Mouse (Mus musculus) lung, embryonic 14.5 days (tissue): ENCODE results near the gene Por. TPM values are rescaled to one million over a fixed set of nuclear protein-coding genes. Genes with fewer than 3 reads are reported as not detected.

ENCODE experiments used
- ATAC-seq: fragments of 200-750 bp; cut with Nextera tagmentation; 2 replicates; pipeline ENCODE4 v1.8.0; 2017; ENCODE audit warnings: mild to moderate bottlenecking, moderate TSS enrichment, moderate library complexity; ENCODE audit not compliant: insufficient read depth
- DNase-seq: peaks from one replicate; pipeline ENCODE4 v3.0.0-alpha.2; 2015
- H3K27ac ChIP-seq: fragments of 300-500 bp; sonication (generic); 2 replicates; pipeline ENCODE4 v1.5.1; 2014; ENCODE audit warnings: low read depth, mild to moderate bottlenecking, moderate library complexity
- H3K27me3 ChIP-seq: fragments of 300-500 bp; sonication (generic); 2 replicates; pipeline ENCODE4 v1.6.1; 2014; ENCODE audit warnings: low read length, control low read depth; ENCODE audit not compliant: insufficient read depth
- H3K36me3 ChIP-seq: fragments of 300-500 bp; sonication (generic); 2 replicates; pipeline ENCODE4 v1.6.1; 2014; ENCODE audit warnings: control low read depth; ENCODE audit not compliant: insufficient read depth
- H3K4me1 ChIP-seq: fragments of 300-500 bp; sonication (generic); 2 replicates; pipeline ENCODE4 v1.6.1; 2014; ENCODE audit warnings: antibody characterized with exemption, control low read depth; ENCODE audit not compliant: insufficient read depth
- H3K4me2 ChIP-seq: fragments of 300-500 bp; sonication (generic); 2 replicates; pipeline ENCODE4 v1.6.1; 2014; ENCODE audit warnings: mild to moderate bottlenecking
- H3K4me3 ChIP-seq: fragments of 300-500 bp; sonication (generic); 2 replicates; pipeline ENCODE4 v1.5.1; 2014; ENCODE audit warnings: low read depth, low read length
- H3K9ac ChIP-seq: fragments of 300-500 bp; sonication (generic); 2 replicates; pipeline ENCODE4 v1.6.1; 2014
- H3K9me3 ChIP-seq: fragments of 300-500 bp; sonication (generic); 2 replicates; pipeline ENCODE4 v1.6.1; 2016; ENCODE audit warnings: low read depth, low read length, control low read depth
- CTCF ChIP-seq: IDR thresholded peaks from 2 replicates; pipeline ENCODE4 v1.5.1; 2016; ENCODE audit warnings: antibody characterized with exemption, low read depth
- WGBS: fragments of 180-500 bp; shearing (Covaris S2); extraction: QIAGEN DNeasy Blood & Tissue Kit; methylation state at CpG from one replicate; pipeline ENCODE4 v1.1.7; 2014; 5-methylcytosine and 5-hydroxymethylcytosine counted together
- polyA plus RNA-seq: library from polyadenylated mRNA; unstranded; fragments of >200 nt; fragmentation: Nextera tagmentation; extraction: Ambion mirVana; gene quantifications from 2 replicates; pipeline ENCODE4 v1.2.1, GENCODE M21; 2014

Gene Por
- polyA plus RNA-seq, 1 experiment from 2014 or later: 52.7 TPM

GRCm38 (mm10) chr5:135656046-135656445, 13.8 kb upstream of the Por start:
- DNase-seq: no peak
- Histone ChIP-seq H3K9ac (no peak overlapping the region), H3K4me3 (no peak overlapping the region), H3K4me2 (no peak overlapping the region), H3K36me3 (no peaks in the 10 kb centered on the region), H3K4me1 (no peaks in the 10 kb centered on the region), H3K9me3 (no peaks in the 10 kb centered on the region), H3K27me3 (no peaks in the 10 kb centered on the region), H3K27ac (no peak overlapping the region)
- 56% methylated on average over 5 of the region's 5 CpGs for WGBS
- no peak for TF ChIP-seq CTCF
- ATAC-seq: no peak

- no peak for TF ChIP-seq CTCF
- H3K27ac ChIP-seq: no peak overlapping the region
- H3K9me3 ChIP-seq: no peaks in the 10 kb centered on the region
- no peaks in the 10 kb centered on the region for H3K27me3 ChIP-seq
- no peak overlapping the region for H3K4me2 ChIP-seq
- no peak for DNase-seq
- no peaks in the 10 kb centered on the region for H3K4me1 ChIP-seq
- no peak for ATAC-seq
- WGBS: 89% methylated on average over 5 of the region's 5 CpGs
- H3K4me3 ChIP-seq: no peak overlapping the region
- H3K36me3 ChIP-seq: no peaks in the 10 kb centered on the region
- H3K9ac ChIP-seq: no peak overlapping the region
Observed at GRCm38 (mm10) chr5:135657128-135657527, 12.7 kb upstream of the Por start.

GRCm38 (mm10) chr5:135657703-135658373, 12.0 kb upstream of the Por start:
- H3K9me3 ChIP-seq: no peaks in the 10 kb centered on the region
- no peak for ATAC-seq
- H3K4me2 ChIP-seq: no peak overlapping the region

GRCm38 (mm10) chr5:135659956-135660355, 9.9 kb upstream of the Por start:
- Histone ChIP-seq H3K4me3 (no peak overlapping the region), H3K27me3 (no peaks in the 10 kb centered on the region), H3K9ac (no peak overlapping the region), H3K4me2 (no peak overlapping the region), H3K36me3 (no peaks in the 10 kb centered on the region), H3K9me3 (no peaks in the 10 kb centered on the region), H3K27ac (no peak overlapping the region), H3K4me1 (no peaks in the 10 kb centered on the region)
- TF ChIP-seq CTCF: no peak
- WGBS: 55% methylated on average over 4 of the region's 4 CpGs
- DNase-seq: peak; percentile 19
- ATAC-seq: no peak

More at GRCm38 (mm10) chr5:135657703-135658373, 12.0 kb upstream of the Por start:
- DNase-seq: no peak
- Histone ChIP-seq H3K27ac (no peak overlapping the region), H3K27me3 (no peaks in the 10 kb centered on the region), H3K36me3 (no peaks in the 10 kb centered on the region), H3K9ac (no peak overlapping the region), H3K4me1 (no peaks in the 10 kb centered on the region), H3K4me3 (no peak overlapping the region)
- no peak for TF ChIP-seq CTCF
- 43% methylated on average over 17 of the region's 17 CpGs for WGBS

GRCm38 (mm10) chr5:135660535-135660934, 9.3 kb upstream of the Por start:
- no peaks in the 10 kb centered on the region for H3K36me3 ChIP-seq
- H3K4me1 ChIP-seq: no peaks in the 10 kb centered on the region
- no peak overlapping the region for H3K27ac ChIP-seq
- TF ChIP-seq CTCF: no peak
- H3K9me3 ChIP-seq: no peaks in the 10 kb centered on the region
- no peaks in the 10 kb centered on the region for H3K27me3 ChIP-seq
- no peak overlapping the region for H3K9ac ChIP-seq
- no peak overlapping the region for H3K4me2 ChIP-seq
- whole genome bisulfite sequencing: 79% methylated on average over 7 of the region's 7 CpGs
- DNase-seq (no peak), ATAC-seq (no peak)
- no peak overlapping the region for H3K4me3 ChIP-seq

GRCm38 (mm10) chr5:135666890-135667289, 2.9 kb upstream of the Por start:
- no peak overlapping the region for H3K9ac ChIP-seq
- no peaks in the 10 kb centered on the region for H3K27me3 ChIP-seq
- ATAC-seq (no peak), DNase-seq (no peak)
- no peak overlapping the region for H3K4me3 ChIP-seq
- H3K4me2 ChIP-seq: no peak overlapping the region
- no peak overlapping the region for H3K27ac ChIP-seq
- no peak for TF ChIP-seq CTCF
- H3K9me3 ChIP-seq: no peaks in the 10 kb centered on the region
- no peaks in the 10 kb centered on the region for H3K36me3 ChIP-seq
- H3K4me1 ChIP-seq: no peaks in the 10 kb centered on the region
- WGBS: 79% methylated on average over 5 of the region's 5 CpGs

GRCm38 (mm10) chr5:135668071-135668470, 1.8 kb upstream of the Por start:
- Histone ChIP-seq H3K4me3 (no peak overlapping the region), H3K4me1 (no peaks in the 10 kb centered on the region), H3K9ac (no peak overlapping the region), H3K4me2 (no peak overlapping the region), H3K36me3 (no peaks in the 10 kb centered on the region), H3K27ac (no peak overlapping the region), H3K27me3 (no peaks in the 10 kb centered on the region), H3K9me3 (no peaks in the 10 kb centered on the region)
- no peak for ATAC-seq
- DNase-seq: no peak
- no peak for TF ChIP-seq CTCF
- WGBS: 79% methylated on average over 7 of the region's 7 CpGs
